Mouse (Mus musculus): Measurements from ENCODE around the gene Angptl8. TPM values are rescaled to one million over a fixed set of nuclear protein-coding genes. Genes with fewer than 3 reads are reported as not detected.
A peak's percentile ranks its signal among the peaks of the same experiment; 100 is the strongest.
"Not testable (repeated sequence)": the region's sequence is repeated elsewhere in the genome, so short reads cannot be mapped to it uniquely, and the experiment has no call there.

Angptl8 gene
- not detected for total RNA-seq (2021)

GRCm38 (mm10) chr9:21835258-21835912 lies at the start of gene Angptl8:
Gene Angptl8 (plus strand): TSS chr9:21835510.
- no peak for DNase-seq
- intact Hi-C loops (cut with DNase I): no loop called here

- DNase-seq; intact Hi-C loops (cut with DNase I): not testable (repeated sequence)
Measured at GRCm38 (mm10) chr9:21786309-21786708, 49.0 kb upstream of the Angptl8 start.

DNA sequence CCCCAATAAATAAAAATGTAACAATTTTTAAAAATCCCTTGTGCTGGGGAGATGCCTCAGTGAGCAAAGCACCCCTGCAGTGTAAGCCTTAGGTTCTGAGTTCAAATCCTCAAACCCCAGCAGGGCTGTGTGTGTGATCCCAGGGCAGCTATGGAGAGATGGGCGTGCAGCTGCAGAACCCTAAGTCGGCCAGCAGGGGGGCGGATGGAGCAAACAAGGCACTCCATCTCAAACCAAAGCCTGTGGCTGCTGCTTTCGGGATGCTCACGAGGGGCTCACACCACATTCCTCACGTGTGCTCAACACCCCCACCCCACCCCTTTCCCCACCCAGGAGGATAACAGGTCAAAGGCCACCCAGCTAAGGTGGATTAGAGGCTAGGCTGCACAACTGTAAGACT lies 48.4 kb upstream of the Angptl8 start:
- intact Hi-C loops (cut with DNase I): no loop called here
- DNase-seq: peak; percentile 70

- DNase-seq: no peak
- intact Hi-C loops (cut with DNase I): no loop called here
Measured at GRCm38 (mm10) chr9:21787654-21788053, 47.7 kb upstream of the Angptl8 start.

DNA sequence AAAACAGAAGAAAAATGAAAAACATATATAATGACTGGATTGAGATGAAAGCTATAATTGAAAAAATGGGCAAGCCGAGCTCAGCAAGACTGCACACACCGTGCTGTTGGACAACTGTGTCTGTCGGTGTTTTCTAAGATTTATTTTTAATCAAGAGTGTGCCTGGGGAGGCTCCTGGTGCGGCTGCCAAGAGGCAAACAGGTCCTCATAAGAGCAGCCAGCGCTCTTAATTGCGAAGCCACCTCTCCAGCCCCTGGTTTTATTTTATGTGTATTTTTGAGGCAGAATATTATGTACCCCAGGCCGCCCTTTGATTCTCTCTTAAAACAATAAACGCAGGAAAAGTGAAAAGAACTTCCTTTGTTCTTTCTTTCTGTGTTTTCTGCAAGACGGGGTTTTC lies 47.1 kb upstream of the Angptl8 start:
- intact Hi-C loops (cut with DNase I): no loop called here
- DNase-seq: no peak

DNA sequence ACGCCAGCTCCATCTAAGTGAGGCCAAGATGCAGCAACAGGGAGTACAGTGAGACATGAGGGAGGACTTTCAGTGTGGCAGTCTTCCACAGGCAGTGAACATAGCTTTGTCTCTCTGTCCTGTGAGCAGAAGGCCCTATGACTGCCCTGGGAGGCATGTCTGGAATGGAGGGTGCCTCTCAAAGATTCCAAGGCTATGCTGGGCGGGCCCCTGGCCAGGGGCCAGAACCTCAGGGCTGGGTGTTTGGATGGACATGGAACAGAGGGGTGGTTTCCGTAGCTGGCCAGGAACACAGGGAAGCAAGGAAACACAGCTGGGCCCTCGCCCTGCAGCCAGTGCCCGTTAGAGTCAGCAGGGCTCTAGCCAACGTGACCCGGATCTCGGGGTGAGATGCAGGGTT lies 43.4 kb upstream of the Angptl8 start:
- peak; percentile 55 for DNase-seq
- intact Hi-C loops (cut with DNase I): no loop called here

GRCm38 (mm10) chr9:21792644-21793043 lies 42.7 kb upstream of the Angptl8 start:
- intact Hi-C loops (cut with DNase I): no loop called here
- DNase-seq: peak; percentile 87

- DNase-seq; intact Hi-C loops (cut with DNase I): not testable (repeated sequence)
Measured at GRCm38 (mm10) chr9:21793507-21793906, 41.8 kb upstream of the Angptl8 start.

- intact Hi-C loops (cut with DNase I): no loop called here
- DNase-seq: no peak
Measured at GRCm38 (mm10) chr9:21794344-21794834, 40.9 kb upstream of the Angptl8 start.

GRCm38 (mm10) chr9:21794925-21795324 lies 40.4 kb upstream of the Angptl8 start:
- DNase-seq: no peak
- intact Hi-C loops (cut with DNase I): no loop called here

- intact Hi-C loops (cut with DNase I): no loop called here
Measured at GRCm38 (mm10) chr9:21795579-21795978, 39.7 kb upstream of the Angptl8 start.

DNA sequence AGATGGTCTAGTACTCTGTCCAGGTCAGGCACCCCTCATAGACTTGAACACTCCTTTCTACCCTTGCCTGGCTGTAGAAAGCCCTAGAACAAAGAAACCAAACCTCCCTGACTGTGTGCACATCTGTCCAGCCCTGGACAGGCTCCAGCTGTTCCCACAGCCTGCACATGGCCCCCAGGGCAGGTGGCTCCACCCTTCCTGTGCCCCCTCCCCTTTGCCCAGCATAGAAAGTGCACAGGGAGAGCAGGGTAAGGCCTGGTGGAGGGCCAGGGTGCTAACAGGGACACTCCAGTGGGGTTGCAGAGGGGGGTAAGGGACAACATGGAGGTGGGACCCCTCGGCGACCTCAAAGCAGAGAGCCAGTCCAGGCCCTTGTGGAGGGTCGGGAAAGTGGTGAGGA lies 39.1 kb upstream of the Angptl8 start:
- intact Hi-C loops (cut with DNase I): no loop called here
- no peak for DNase-seq

More at GRCm38 (mm10) chr9:21795579-21795978, 39.7 kb upstream of the Angptl8 start:
- DNase-seq: no peak

- intact Hi-C loops (cut with DNase I): no loop called here
- no peak for DNase-seq
Measured at GRCm38 (mm10) chr9:21796919-21797318, 38.4 kb upstream of the Angptl8 start.

GRCm38 (mm10) chr9:21797921-21798344 lies 37.4 kb upstream of the Angptl8 start:
- intact Hi-C loops (cut with DNase I): no loop called here
- peak; percentile 39 for DNase-seq

DNA sequence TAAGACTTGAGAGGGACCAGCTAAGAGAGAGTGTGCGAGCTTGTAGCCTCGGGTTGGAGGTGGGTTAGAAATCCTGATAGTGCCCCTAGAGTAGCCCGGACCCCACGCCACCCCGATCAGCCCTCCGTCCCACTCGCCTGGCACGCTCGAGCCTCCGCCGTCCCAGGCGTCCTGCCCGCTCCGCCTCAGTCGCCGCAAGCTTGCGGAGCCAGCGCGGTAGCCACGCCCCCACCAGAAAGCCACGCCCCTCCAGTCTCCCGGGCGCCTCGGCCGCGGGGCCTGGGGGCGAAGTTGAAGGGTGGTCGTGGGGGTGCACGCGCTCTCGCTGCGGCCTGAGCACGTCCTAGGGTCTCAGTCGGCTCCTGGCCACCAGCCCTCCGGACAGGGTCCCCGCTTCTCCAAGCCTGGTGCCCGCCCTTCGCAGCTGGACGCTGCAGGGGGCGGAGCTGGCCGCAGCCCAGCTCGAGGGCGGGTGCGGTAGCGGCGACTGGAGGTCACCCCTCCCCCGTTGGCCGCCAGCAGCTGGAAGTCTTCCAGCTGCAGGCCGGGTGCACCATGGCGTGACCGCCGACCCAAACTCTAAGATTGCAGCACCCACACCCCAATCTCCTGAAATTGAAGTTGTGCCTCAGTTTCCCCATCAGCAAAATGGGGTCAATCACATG lies 36.8 kb upstream of the Angptl8 start, which contains the start of gene Kank2:
TSS of gene Kank2 (minus strand) at position 400 of the 665 bp plus-strand sequence.
- intact Hi-C loops (cut with DNase I): no loop called here
- peak; percentile 74 for DNase-seq

GRCm38 (mm10) chr9:21799010-21799350 lies 36.3 kb upstream of the Angptl8 start:
- intact Hi-C loops (cut with DNase I): no loop called here

GRCm38 (mm10) chr9:21801121-21801520 lies 34.2 kb upstream of the Angptl8 start:
- intact Hi-C loops (cut with DNase I): no loop called here
- DNase-seq: no peak

More at GRCm38 (mm10) chr9:21799010-21799350, 36.3 kb upstream of the Angptl8 start:
- no peak for DNase-seq

GRCm38 (mm10) chr9:21801591-21801990 lies 33.7 kb upstream of the Angptl8 start:
- intact Hi-C loops (cut with DNase I): no loop called here
- no peak for DNase-seq

- DNase-seq: peak; percentile 86
- intact Hi-C loops (cut with DNase I): no loop called here
Measured at GRCm38 (mm10) chr9:21803986-21804644, 31.2 kb upstream of the Angptl8 start.

DNA sequence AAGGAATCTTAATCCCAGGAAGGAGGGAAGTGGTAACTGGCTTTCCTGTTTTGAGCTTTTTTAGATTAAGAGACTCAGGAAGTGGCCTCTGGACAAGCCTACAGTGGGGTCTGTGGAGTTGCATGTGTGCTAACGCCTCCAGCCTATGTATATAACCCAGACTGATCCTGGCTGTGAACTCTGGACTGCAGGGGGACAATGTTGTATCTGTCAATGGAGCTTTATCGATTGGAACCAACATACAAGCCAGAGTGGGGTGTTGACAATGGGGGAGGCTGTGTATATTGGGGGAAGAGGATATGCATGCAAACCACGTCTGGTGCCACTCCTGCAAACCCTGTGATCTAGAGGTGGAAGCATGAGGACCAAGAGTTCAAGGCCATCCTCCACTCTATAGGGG lies 28.9 kb upstream of the Angptl8 start:
- intact Hi-C loops (cut with DNase I): no loop called here

DNA sequence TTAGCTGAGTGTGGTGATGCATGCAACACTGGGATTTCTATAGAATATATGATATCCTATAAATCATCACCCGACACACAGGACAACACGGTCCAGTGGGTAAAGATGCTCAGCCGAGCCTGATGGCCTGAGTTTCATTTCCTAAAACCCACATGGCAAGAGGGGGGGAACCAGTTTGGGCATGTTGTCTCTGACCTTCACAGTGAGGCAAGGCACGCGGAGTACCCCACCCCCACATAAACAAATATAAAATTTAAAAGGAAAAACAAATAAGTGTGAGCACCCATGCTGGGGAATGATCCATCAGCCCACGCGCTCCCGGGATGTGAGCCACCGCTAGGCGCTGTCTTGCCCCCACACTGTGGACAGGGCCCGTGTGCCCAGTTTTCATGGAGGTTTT lies 28.3 kb upstream of the Angptl8 start:
- intact Hi-C loops (cut with DNase I): no loop called here

More for the DNA sequence above, 28.9 kb upstream of the Angptl8 start:
- no peak for DNase-seq

DNA sequence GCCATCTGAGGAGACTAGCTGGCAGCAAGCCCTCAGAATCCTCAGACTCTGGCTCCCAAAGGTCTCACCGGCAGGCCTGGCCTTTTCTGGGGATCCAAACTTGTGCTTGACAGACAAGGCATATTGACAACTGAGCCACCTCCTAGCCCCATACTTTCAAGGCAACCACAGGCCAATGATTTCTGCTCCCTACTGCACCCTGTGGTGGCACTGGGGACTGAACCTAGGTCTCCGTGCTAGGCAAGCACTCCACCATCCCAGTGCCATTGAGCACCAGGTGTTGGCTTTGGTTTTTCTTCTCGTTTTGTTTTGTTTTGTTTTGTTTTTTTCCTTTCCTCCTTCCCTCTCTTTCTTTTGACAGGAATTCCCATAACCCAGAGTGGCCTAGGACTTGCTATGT lies 26.7 kb upstream of the Angptl8 start:
- DNase-seq: no peak
- intact Hi-C loops (cut with DNase I): no loop called here

More for the DNA sequence above, 28.3 kb upstream of the Angptl8 start:
- no peak for DNase-seq

Measured in left cerebral cortex, postnatal 4 days (tissue).